In the genomic region with DNA sequence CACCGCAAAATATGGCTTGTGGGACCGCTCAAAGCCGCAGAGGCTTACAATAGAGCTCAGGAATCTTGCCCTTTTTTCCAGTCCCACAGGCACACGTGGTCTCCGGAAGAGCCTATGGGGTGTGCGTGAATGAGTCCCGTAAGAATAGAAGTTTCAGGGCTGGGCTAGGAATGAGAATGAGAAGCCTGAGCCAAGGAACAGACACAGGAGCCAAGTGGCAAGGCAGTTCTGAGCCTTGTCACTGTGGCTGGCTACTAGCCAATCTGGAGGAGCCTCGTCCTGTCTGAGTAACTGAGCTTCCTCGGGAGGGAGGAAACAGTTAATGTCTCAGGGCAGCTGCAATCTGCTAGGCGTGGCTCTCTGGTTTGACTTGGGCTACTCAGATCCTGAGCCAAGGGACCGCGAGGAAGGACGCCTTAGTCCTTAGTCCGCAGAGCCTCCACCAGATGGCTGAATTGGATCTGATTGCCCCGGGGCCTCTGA, we compare ENCODE assay signal across 8 mouse cellular contexts. TPM values are rescaled to one million over a fixed set of nuclear protein-coding genes. Genes with fewer than 3 reads are reported as not detected.
DNase-seq lines count a peak whose midpoint lies in the region; ATAC-seq lines count a peak whose summit lies in the region.

A gene (plus strand): TSS at position 173 of the 483 bp plus-strand sequence.

- H3K4me2 ChIP-seq in intestine, embryonic 15.5 days (replicated peaks): peak within 1 kb of the TSS; percentile 89

- H3K4me1 ChIP-seq in embryonic facial prominence, embryonic 10.5 days: peaks cover 24% of the 10 kb centered on the region
- H3K4me1 ChIP-seq in intestine, embryonic 15.5 days (replicated peaks): peaks cover 19% of the 10 kb centered on the region
- H3K4me1 ChIP-seq in midbrain, embryonic 10.5 days: peaks cover 15% of the 10 kb centered on the region

- intact Hi-C loops in gastrocnemius, postnatal 36 days (cut with DNase I): no loop called here
- intact Hi-C loops in left cerebral cortex, postnatal 4 days (cut with DNase I): no loop called here

- H3K4me3 ChIP-seq in embryonic facial prominence, embryonic 10.5 days: peak within 1 kb of the TSS; percentile 55
- H3K4me3 ChIP-seq in intestine, embryonic 15.5 days (replicated peaks): peak within 1 kb of the TSS; percentile 53
- H3K4me3 ChIP-seq in midbrain, embryonic 10.5 days: peak within 1 kb of the TSS; percentile 46

- WGBS in embryonic facial prominence, embryonic 10.5 days: 9% methylated on average over 15 of the region's 15 CpGs
- under 1% methylated on average over 15 of the region's 15 CpGs for whole genome bisulfite sequencing in intestine, embryonic 15.5 days
- WGBS in midbrain, embryonic 10.5 days: 21% methylated on average over 15 of the region's 15 CpGs

- peak; percentile 84 for ATAC-seq in intestine, embryonic 15.5 days

- H3K36me3 ChIP-seq in embryonic facial prominence, embryonic 10.5 days (replicated peaks): no peaks in the 10 kb centered on the region
- H3K36me3 ChIP-seq in intestine, embryonic 15.5 days: no peaks in the 10 kb centered on the region
- no peaks in the 10 kb centered on the region for H3K36me3 ChIP-seq in midbrain, embryonic 10.5 days

- DNase-seq in adrenal gland, postnatal 14 days: peak; percentile 89
- DNase-seq in embryonic facial prominence, embryonic 10.5 days (ENCODE audit: low spot score): peak; percentile 64
- DNase-seq in gastrocnemius, postnatal 36 days: peak; percentile 71 to 84
- DNase-seq in left cerebral cortex, postnatal 4 days: peak; percentile 80
- DNase-seq in midbrain, embryonic 10.5 days (ENCODE audit: low spot score): peak; percentile 46
- peak; percentile 48 for DNase-seq in right cerebral cortex, postnatal 4 days
- no peak for DNase-seq in yolk sac, embryonic 10.5 days (ENCODE audit: low spot score)

- H3K9me3 ChIP-seq in embryonic facial prominence, embryonic 10.5 days: no peaks in the 10 kb centered on the region
- no peaks in the 10 kb centered on the region for H3K9me3 ChIP-seq in intestine, embryonic 15.5 days
- H3K9me3 ChIP-seq in midbrain, embryonic 10.5 days (replicated peaks): no peaks in the 10 kb centered on the region

- 0 out of 2 replicates have a peak, but pooled peaks cover 18% of the 10 kb centered on the region for H3K27me3 ChIP-seq in embryonic facial prominence, embryonic 10.5 days (replicated peaks; ENCODE audit: low read depth, poor library complexity, severe bottlenecking)
- no peaks in the 10 kb centered on the region for H3K27me3 ChIP-seq in intestine, embryonic 15.5 days (replicated peaks)
- peaks cover 24% of the 10 kb centered on the region for H3K27me3 ChIP-seq in midbrain, embryonic 10.5 days (ENCODE audit: low read depth, poor library complexity, severe bottlenecking)

- H3K27ac ChIP-seq in embryonic facial prominence, embryonic 10.5 days (replicated peaks): peak within 1 kb of the TSS; percentile 77
- peak within 1 kb of the TSS; percentile 86 for H3K27ac ChIP-seq in intestine, embryonic 15.5 days
- H3K27ac ChIP-seq in midbrain, embryonic 10.5 days (replicated peaks): peak within 1 kb of the TSS; percentile 70

- peak within 1 kb of the TSS; percentile 63 for H3K9ac ChIP-seq in intestine, embryonic 15.5 days

RNA-seq across cellular contexts. Expression of the gene that starts here (rescaled TPM):
- total RNA-seq in adrenal gland, postnatal 14 days (2021): 12.0 and 13.8 TPM in 2 replicates
- 2.9 and 3.7 TPM in 2 replicates for polyA plus RNA-seq in embryonic facial prominence, embryonic 10.5 days (2016; fragmentation: Nextera tagmentation; extraction: Ambion mirVana)
- total RNA-seq in gastrocnemius, postnatal 36 days (2021): 10 to 100 TPM; 34.2 to 40.7 TPM
- 11.1 and 11.3 TPM in 2 replicates for polyA plus RNA-seq in intestine, embryonic 15.5 days (2015; fragmentation: Nextera tagmentation; extraction: Ambion mirVana)
- 10 to 100 TPM; 10.8 to 10.9 TPM for total RNA-seq in left cerebral cortex, postnatal 4 days (2021)
- 2.4 and 4.3 TPM in 2 replicates for polyA plus RNA-seq in midbrain, embryonic 10.5 days (2016; fragmentation: Nextera tagmentation; extraction: Ambion mirVana)
